Mouse (Mus musculus): Measurements from ENCODE around the gene Sytl1.

DNA sequence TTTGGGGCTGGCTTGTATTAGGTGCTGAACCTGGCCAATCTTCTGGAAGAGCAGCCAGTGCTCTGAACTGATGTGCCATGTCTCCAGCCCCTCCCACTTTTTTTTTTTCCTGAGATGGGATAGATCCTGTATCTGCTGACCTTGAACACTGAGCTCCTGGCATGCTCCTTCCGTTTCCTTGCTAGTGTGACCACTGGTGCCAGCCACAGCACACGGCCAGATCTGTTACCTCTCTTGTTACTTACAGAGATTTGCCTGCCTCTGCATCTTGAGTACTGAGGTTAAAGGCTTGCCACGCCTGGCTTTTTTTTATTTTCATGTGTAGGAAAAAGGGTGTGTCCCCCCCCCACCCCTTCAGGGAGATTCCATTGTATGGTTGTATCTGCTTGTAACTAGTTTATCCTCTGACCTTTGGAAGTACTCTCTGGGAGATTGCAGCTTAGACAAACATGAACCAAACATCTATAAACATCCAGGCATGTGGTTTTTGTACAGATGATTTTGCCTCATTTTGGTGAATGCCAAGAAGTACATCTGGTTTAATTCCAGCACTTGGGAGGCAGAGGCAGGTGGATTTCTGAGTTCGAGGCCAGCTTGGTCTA lies 23.7 kb upstream of the Sytl1 start:
- TF ChIP-seq CTCF (IDR thresholded peaks at IDR 0.05; ENCODE audit: low read depth, low read length) (no peak), POLR2A (IDR thresholded peaks at IDR 0.05; ENCODE audit: borderline replicate concordance, low read depth, low read length) (no peak)

All from bone marrow macrophage, adult 2 months (primary cell).